Mouse (Mus musculus) intestine, postnatal 0 days (tissue): ENCODE measurements around the gene Vat1l. TPM values are rescaled to one million over a fixed set of nuclear protein-coding genes. Genes with fewer than 3 reads are reported as not detected.

ENCODE experiments used
- ATAC-seq: fragments of 200-750 bp; cut with Nextera tagmentation; 2 replicates; pipeline ENCODE4 v1.8.0; 2017; ENCODE audit warnings: mild to moderate bottlenecking, moderate TSS enrichment, moderate library complexity
- H3K27ac ChIP-seq: fragments of 300-500 bp; sonication (generic); 2 replicates; pipeline ENCODE4 v1.5.1; 2014; ENCODE audit warnings: mild to moderate bottlenecking, low read depth, low read length, moderate library complexity
- H3K27me3 ChIP-seq: fragments of 300-500 bp; sonication (generic); replicated peaks from 2 replicates; pipeline ENCODE4 v1.6.1; 2014; ENCODE audit warnings: low read length, mixed read lengths; ENCODE audit not compliant: control insufficient read depth, insufficient read depth
- H3K36me3 ChIP-seq: fragments of 300-500 bp; sonication (generic); 2 replicates; pipeline ENCODE4 v1.6.1; 2014; ENCODE audit warnings: mild to moderate bottlenecking, moderate library complexity; ENCODE audit not compliant: control insufficient read depth, insufficient read depth
- H3K4me1 ChIP-seq: fragments of 300-500 bp; sonication (generic); replicated peaks from 2 replicates; pipeline ENCODE4 v1.6.1; 2014; ENCODE audit warnings: antibody characterized with exemption, low read length, mixed read lengths; ENCODE audit not compliant: control insufficient read depth, insufficient read depth
- H3K4me2 ChIP-seq: fragments of 300-500 bp; sonication (generic); replicated peaks from 2 replicates; pipeline ENCODE4 v1.6.1; 2014; ENCODE audit warnings: low read depth, mild to moderate bottlenecking, moderate library complexity
- H3K4me3 ChIP-seq: fragments of 300-500 bp; sonication (generic); 2 replicates; pipeline ENCODE4 v1.5.1; 2014; ENCODE audit warnings: low read depth, low read length
- H3K9ac ChIP-seq: fragments of 300-500 bp; sonication (generic); 2 replicates; pipeline ENCODE4 v1.6.1; 2014; ENCODE audit warnings: mild to moderate bottlenecking, low read depth, low read length
- H3K9me3 ChIP-seq: fragments of 300-500 bp; sonication (generic); 2 replicates; pipeline ENCODE4 v1.6.1; 2016; ENCODE audit warnings: mixed run types; ENCODE audit not compliant: control insufficient read depth
- CTCF ChIP-seq: sonication (generic); IDR thresholded peaks from 2 replicates; pipeline ENCODE4 v1.5.1; 2016; ENCODE audit warnings: low read depth, mild to moderate bottlenecking, control low read depth, antibody characterized with exemption, moderate library complexity
- WGBS: fragments of 180-500 bp; shearing (Covaris S2); extraction: QIAGEN DNeasy Blood & Tissue Kit; methylation state at CpG from one replicate; pipeline ENCODE4 v1.1.7; 2014; 5-methylcytosine and 5-hydroxymethylcytosine counted together
- polyA plus RNA-seq: library from polyadenylated mRNA; unstranded; fragments of >200 nt; fragmentation: Nextera tagmentation; extraction: Ambion mirVana; gene quantifications from 2 replicates; pipeline ENCODE4 v1.2.1, GENCODE M21; 2015

The Vat1l gene
- polyA plus RNA-seq, 1 experiment from 2014 or later: 2.8 TPM

- no peak for ATAC-seq
These were observed 136.9 kb downstream of the Vat1l start for GRCm38 (mm10) chr8:114342276-114342675.

GRCm38 (mm10) chr8:114344789-114345188 is 139.4 kb downstream of the Vat1l start:
- Histone ChIP-seq H3K4me1 (no peaks in the 10 kb centered on the region), H3K36me3 (no peaks in the 10 kb centered on the region), H3K27me3 (no peaks in the 10 kb centered on the region), H3K4me3 (no peak overlapping the region), H3K9ac (no peak overlapping the region), H3K4me2 (no peak overlapping the region), H3K27ac (no peak overlapping the region), H3K9me3 (no peaks in the 10 kb centered on the region)
- no peak for ATAC-seq
- WGBS: 47% methylated on average over 5 of the region's 5 CpGs
- TF ChIP-seq CTCF: no peak

More at GRCm38 (mm10) chr8:114342276-114342675, 136.9 kb downstream of the Vat1l start:
- WGBS: 60% methylated on average over 5 of the region's 5 CpGs
- Histone ChIP-seq H3K4me1 (no peaks in the 10 kb centered on the region), H3K4me2 (no peak overlapping the region), H3K27me3 (no peaks in the 10 kb centered on the region), H3K9me3 (no peaks in the 10 kb centered on the region), H3K9ac (no peak overlapping the region), H3K27ac (no peak overlapping the region), H3K4me3 (no peak overlapping the region), H3K36me3 (no peaks in the 10 kb centered on the region)
- TF ChIP-seq CTCF: peak; percentile 42

GRCm38 (mm10) chr8:114346045-114346444 is 140.6 kb downstream of the Vat1l start:
- Histone ChIP-seq H3K4me3 (no peak overlapping the region), H3K27ac (no peak overlapping the region), H3K4me2 (no peak overlapping the region), H3K9ac (no peak overlapping the region), H3K36me3 (no peaks in the 10 kb centered on the region), H3K27me3 (no peaks in the 10 kb centered on the region), H3K4me1 (no peaks in the 10 kb centered on the region), H3K9me3 (no peaks in the 10 kb centered on the region)
- no peak for ATAC-seq
- 57% methylated on average over 2 of the region's 2 CpGs for whole genome bisulfite sequencing
- TF ChIP-seq CTCF: no peak

DNA sequence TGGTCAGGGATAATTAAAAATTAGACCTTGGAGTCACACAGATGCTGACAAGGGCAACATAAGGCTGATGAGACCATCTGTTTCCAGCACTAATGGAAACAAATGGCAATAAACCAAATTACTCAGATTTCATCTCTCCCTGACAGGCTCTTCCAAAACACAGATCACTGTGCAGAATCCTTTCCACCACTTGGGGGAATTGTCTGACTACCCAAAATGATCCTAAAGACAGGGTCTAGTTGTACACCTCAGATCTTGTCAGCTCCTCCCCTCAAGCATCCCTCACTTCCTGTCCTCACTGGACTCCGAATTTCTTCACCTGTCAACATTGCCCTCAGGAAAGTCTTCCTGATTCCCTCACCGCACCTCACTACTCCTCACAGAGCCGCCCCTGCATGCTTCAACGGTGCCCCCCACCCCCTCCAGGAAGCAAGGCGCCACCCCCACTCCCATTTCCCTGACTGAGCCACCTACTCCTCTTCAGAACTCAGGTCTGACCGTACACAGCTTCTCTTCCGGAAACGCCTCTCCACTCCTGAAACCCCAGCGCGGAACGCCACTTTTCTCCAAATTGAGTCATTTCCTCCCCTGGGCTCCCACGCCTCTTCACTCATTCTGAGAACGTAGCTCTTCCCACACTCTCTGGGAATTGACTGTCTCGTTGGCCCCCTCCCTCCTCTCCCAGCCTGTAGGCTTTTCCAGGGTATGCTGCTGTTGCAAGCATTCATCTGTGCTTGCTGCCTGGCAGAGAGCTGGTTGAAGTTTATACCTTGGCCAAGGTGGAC is 146.4 kb downstream of the Vat1l start:
- Histone ChIP-seq H3K4me2 (no peak overlapping the region; the same call in 1 of the 2 replicates), H3K36me3 (no peaks in the 10 kb centered on the region), H3K4me1 (no peaks in the 10 kb centered on the region), H3K27ac (no peak overlapping the region), H3K9me3 (no peaks in the 10 kb centered on the region), H3K27me3 (no peaks in the 10 kb centered on the region), H3K9ac (no peak overlapping the region), H3K4me3 (no peak overlapping the region)
- 0 out of 2 replicates have a peak, but pooled peaks have one; percentile 2 for TF ChIP-seq CTCF
- no peak for ATAC-seq
- 59% methylated on average over 14 of the region's 14 CpGs for WGBS

DNA sequence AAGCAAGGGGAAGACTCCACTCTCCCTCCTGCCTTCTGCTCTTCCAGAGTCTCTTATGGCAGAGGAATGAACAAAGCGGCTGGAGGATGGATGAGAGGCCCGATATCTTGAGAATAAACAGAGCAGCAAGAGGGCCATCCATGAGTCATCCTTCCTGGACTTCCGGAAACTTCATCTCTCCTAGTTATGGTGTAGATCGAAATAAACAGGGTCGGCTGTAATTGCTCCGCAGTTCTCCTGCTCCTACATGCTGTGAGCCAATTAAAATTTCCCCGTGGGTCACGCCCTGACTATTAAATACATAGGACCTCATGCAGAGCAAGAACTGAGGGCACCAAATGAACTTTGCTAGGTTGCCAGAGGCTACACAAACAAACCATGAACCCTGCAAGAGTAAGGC is 155.1 kb downstream of the Vat1l start:
- Histone ChIP-seq H3K36me3 (no peaks in the 10 kb centered on the region), H3K9ac (no peak overlapping the region), H3K4me3 (no peak overlapping the region), H3K4me2 (no peak overlapping the region), H3K4me1 (no peaks in the 10 kb centered on the region), H3K27ac (no peak overlapping the region), H3K27me3 (no peaks in the 10 kb centered on the region), H3K9me3 (no peaks in the 10 kb centered on the region)
- ATAC-seq: no peak
- 51% methylated on average over 8 of the region's 8 CpGs for WGBS
- TF ChIP-seq CTCF: no peak

DNA sequence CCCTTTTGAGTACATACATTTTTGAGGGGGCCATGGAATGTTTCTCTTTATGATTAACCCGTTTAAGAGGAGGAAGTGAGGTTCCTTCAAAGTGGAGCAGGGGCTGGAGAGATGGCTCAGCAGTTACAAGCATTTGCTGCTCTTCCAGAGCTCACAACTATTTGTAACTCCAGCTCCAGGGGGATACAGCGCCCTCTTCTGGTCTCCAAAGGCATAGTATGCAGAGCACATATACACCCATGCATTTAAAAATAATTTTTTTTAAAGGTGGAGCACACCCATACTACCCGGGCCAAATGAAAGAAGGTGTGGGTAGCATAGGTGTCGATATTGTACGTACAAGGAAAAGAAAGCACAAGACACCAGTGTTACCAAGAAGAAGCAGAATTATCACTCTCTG is 157.8 kb downstream of the Vat1l start:
- no peaks in the 10 kb centered on the region for H3K9me3 ChIP-seq
- no peaks in the 10 kb centered on the region for H3K4me1 ChIP-seq
- WGBS: 64% methylated on average over 5 of the region's 5 CpGs

More for the DNA sequence above, 157.8 kb downstream of the Vat1l start:
- Histone ChIP-seq H3K4me3 (no peak overlapping the region), H3K27me3 (no peaks in the 10 kb centered on the region), H3K27ac (no peak overlapping the region), H3K36me3 (no peaks in the 10 kb centered on the region), H3K9ac (no peak overlapping the region), H3K4me2 (no peak overlapping the region)
- ATAC-seq: no peak
- TF ChIP-seq CTCF: peak; percentile 51
